8 mouse cellular contexts compared by ENCODE assay signal in genomic region chr3:107895720-107896569, GRCm38 (mm10). TPM values are rescaled to one million over a fixed set of nuclear protein-coding genes. Genes with fewer than 3 reads are reported as not detected.
DNase-seq lines count a peak whose midpoint lies in the region; ATAC-seq lines count a peak whose summit lies in the region.

Gstm5 (plus strand) TSS chr3:107895821.

- peak; percentile 51 for DNase-seq in R1 (ENCODE audit: low read depth, low spot score)
- peak; percentile 84 to 90 for DNase-seq in cerebellum, postnatal 25 days
- peak; percentile 80 for DNase-seq in frontal cortex, postnatal 14 days (ENCODE audit: low spot score in 2 of 2)
- DNase-seq in hindbrain, embryonic 11.5 days (ENCODE audit: low spot score), result peak; percentile 89
- DNase-seq in layer of hippocampus, adult 9-11 months, result peak; percentile 89
- peak; percentile 83 for DNase-seq in ovary, adult 18-20 months (ENCODE audit: low spot score)
- DNase-seq in thymus, postnatal 14 days, result peak; percentile 16

- H3K4me1 ChIP-seq in hindbrain, embryonic 11.5 days (replicated peaks; ENCODE audit: control insufficient read depth, insufficient read depth, low read length), result no peaks in the 10 kb centered on the region
- H3K4me1 ChIP-seq in lung, embryonic 15.5 days, result peaks cover 10% of the 10 kb centered on the region; the same call in 1 of the 2 replicates

- no peaks in the 10 kb centered on the region for H3K27me3 ChIP-seq in hindbrain, embryonic 11.5 days (ENCODE audit: control insufficient read depth, insufficient read depth, low read length)
- H3K27me3 ChIP-seq in lung, embryonic 15.5 days, result no peaks in the 10 kb centered on the region

- H3K4me3 ChIP-seq in hindbrain, embryonic 11.5 days (ENCODE audit: low read depth, low read length), result peak within 1 kb of the TSS; percentile 77
- peak within 1 kb of the TSS; percentile 66 for H3K4me3 ChIP-seq in lung, embryonic 15.5 days

- no peaks in the 10 kb centered on the region for H3K9me3 ChIP-seq in hindbrain, embryonic 11.5 days (ENCODE audit: control insufficient read depth, low read length)
- no peaks in the 10 kb centered on the region for H3K9me3 ChIP-seq in lung, embryonic 15.5 days

- peak within 1 kb of the TSS; percentile 80 for H3K4me2 ChIP-seq in hindbrain, embryonic 11.5 days (replicated peaks; ENCODE audit: low read depth, low read length)
- peak within 1 kb of the TSS; percentile 88 for H3K4me2 ChIP-seq in lung, embryonic 15.5 days

- WGBS in hindbrain, embryonic 11.5 days, result 6% methylated on average over 40 of the region's 40 CpGs
- 7% methylated on average over 40 of the region's 40 CpGs for WGBS in lung, embryonic 15.5 days

- H3K27ac ChIP-seq in hindbrain, embryonic 11.5 days (ENCODE audit: low read depth, low read length), result 0 out of 2 replicates have a peak within 1 kb of the TSS, but pooled peaks have one; percentile 42
- H3K27ac ChIP-seq in lung, embryonic 15.5 days, result peak within 1 kb of the TSS; percentile 64

- peak within 1 kb of the TSS; percentile 83 for H3K9ac ChIP-seq in hindbrain, embryonic 11.5 days (ENCODE audit: low read depth, low read length)
- H3K9ac ChIP-seq in lung, embryonic 15.5 days, result peak within 1 kb of the TSS; percentile 71

- ATAC-seq in hindbrain, embryonic 11.5 days (ENCODE audit: low FRiP score), result peak; percentile 94
- peak; percentile 95 for ATAC-seq in lung, embryonic 15.5 days (ENCODE audit: borderline replicate concordance, extremely low read depth, low FRiP score, low TSS enrichment)

- H3K36me3 ChIP-seq in hindbrain, embryonic 11.5 days (ENCODE audit: control insufficient read depth, insufficient read depth, low read length), result no peaks in the 10 kb centered on the region
- H3K36me3 ChIP-seq in lung, embryonic 15.5 days, result no peaks in the 10 kb centered on the region

RNA-seq across cellular contexts. Expression of gene Gstm5, which starts in this region (rescaled TPM):
- 236 and 261 TPM in 2 replicates for polyA plus RNA-seq in hindbrain, embryonic 11.5 days (2014; fragmentation: Nextera tagmentation; extraction: Ambion mirVana)
- polyA plus RNA-seq in lung, embryonic 15.5 days (2015; fragmentation: Nextera tagmentation; extraction: Ambion mirVana), result 116 and 127 TPM in 2 replicates

Comparison
In these comparisons a context has a peak if more than half of its experiments do, and no peak if none do; other contexts are left out.
1. Peak in every context shown above with its lines: DNase-seq, ATAC-seq, H3K4me3 ChIP-seq and H3K27ac ChIP-seq.
2. DNase-seq: peak in every context shown above with its lines; median percentile 89 in hindbrain, embryonic 11.5 days; 89 in layer of hippocampus, adult 9-11 months; 87 in cerebellum, postnatal 25 days; 83 in ovary, adult 18-20 months; 80 in frontal cortex, postnatal 14 days; 51 in R1; 16 in thymus, postnatal 14 days.